Mouse (Mus musculus) midbrain, embryonic 10.5 days (tissue): Measurements from ENCODE around the gene Xdh. TPM values are rescaled to one million over a fixed set of nuclear protein-coding genes. Genes with fewer than 3 reads are reported as not detected.

ENCODE experiments used
- DNase-seq: peaks from one replicate; pipeline ENCODE4 v3.0.0-alpha.2; 2017; ENCODE audit warnings: low spot score
- H3K27ac ChIP-seq: fragments of 300-500 bp; sonication (generic); replicated peaks from 2 replicates; pipeline ENCODE4 v1.5.1; 2016; ENCODE audit warnings: mild to moderate bottlenecking
- H3K27me3 ChIP-seq: fragments of 300-500 bp; sonication (generic); 2 replicates; pipeline ENCODE4 v1.6.1; 2016; ENCODE audit warnings: low read depth, mild to moderate bottlenecking; ENCODE audit not compliant: poor library complexity, severe bottlenecking
- H3K36me3 ChIP-seq: fragments of 300-500 bp; sonication (generic); 2 replicates; pipeline ENCODE4 v1.6.1; 2016; ENCODE audit warnings: mild to moderate bottlenecking, moderate library complexity
- H3K4me1 ChIP-seq: fragments of 300-500 bp; sonication (generic); 2 replicates; pipeline ENCODE4 v1.6.1; 2016
- H3K4me3 ChIP-seq: fragments of 300-500 bp; sonication (generic); 2 replicates; pipeline ENCODE4 v1.5.1; 2016; ENCODE audit warnings: mild to moderate bottlenecking, moderate library complexity
- H3K9me3 ChIP-seq: fragments of 300-500 bp; sonication (generic); replicated peaks from 2 replicates; pipeline ENCODE4 v1.6.1; 2016; ENCODE audit warnings: mild to moderate bottlenecking
- WGBS: fragments of 180-500 bp; shearing (Covaris S2); methylation state at CpG from one replicate; pipeline ENCODE4 v1.1.7; 2016; 5-methylcytosine and 5-hydroxymethylcytosine counted together
- polyA plus RNA-seq: library from polyadenylated mRNA; unstranded; fragments of >200 nt; fragmentation: Nextera tagmentation; extraction: Ambion mirVana; gene quantifications from 2 replicates; pipeline ENCODE4 v1.2.1, GENCODE M21; 2016

Gene Xdh
- polyA plus RNA-seq, 1 experiment from 2014 or later, result 0.19 TPM

DNA sequence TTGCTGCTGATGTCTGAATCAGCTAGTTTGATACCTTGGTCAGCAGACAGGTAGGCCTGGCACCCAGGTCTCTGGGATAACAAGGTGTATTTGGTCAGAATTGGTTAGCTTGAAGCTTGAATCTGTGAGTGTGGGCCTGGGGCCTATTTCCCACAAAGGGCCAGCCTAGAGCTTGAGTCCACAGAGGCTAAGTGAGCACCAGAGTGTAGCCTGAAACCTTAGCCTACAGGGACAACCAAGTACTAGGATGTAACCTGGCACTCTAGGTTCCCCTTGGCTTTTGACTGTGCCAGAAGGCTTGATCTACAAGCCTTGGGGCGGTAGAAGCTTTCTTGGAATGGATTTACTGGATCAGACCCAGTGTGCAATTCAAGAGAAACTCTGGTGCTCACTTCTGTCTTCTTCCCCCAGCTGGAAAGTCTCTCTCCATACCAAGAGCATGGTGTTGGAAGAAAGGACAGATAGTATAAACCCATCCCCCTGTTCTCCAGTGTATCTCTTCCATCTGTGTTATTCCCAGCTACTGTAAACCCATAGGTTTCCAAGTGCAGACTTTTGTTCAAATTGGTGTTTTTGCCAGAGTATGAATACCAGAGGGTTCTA, 11.9 kb upstream of the Xdh start:
- no peaks in the 10 kb centered on the region for H3K27me3 ChIP-seq
- no peaks in the 10 kb centered on the region for H3K36me3 ChIP-seq
- 60% methylated on average over 1 of the region's 1 CpGs for WGBS
- no peak overlapping the region for H3K4me3 ChIP-seq
- no peak for DNase-seq
- H3K9me3 ChIP-seq, result no peaks in the 10 kb centered on the region
- no peaks in the 10 kb centered on the region for H3K4me1 ChIP-seq
- no peak overlapping the region for H3K27ac ChIP-seq

DNA sequence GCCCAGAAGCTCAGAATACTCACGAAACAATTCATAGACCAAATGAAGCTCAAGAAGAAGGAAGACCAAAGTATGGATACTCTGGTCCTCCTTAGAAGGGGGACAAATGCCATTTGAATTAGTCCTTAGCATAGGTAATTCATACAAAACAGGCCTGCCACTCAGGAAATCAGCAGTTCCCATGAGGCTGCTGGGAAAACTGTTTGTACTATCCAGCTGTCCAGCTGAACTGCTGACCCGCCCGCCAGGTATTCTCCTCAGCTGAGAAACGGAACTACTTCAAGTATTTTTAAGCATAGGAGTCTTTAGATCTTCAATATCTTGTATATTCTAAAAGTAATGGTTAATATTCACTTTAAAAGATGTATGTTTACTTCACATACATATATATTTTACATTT, 10.7 kb upstream of the Xdh start:
- H3K36me3 ChIP-seq, result no peaks in the 10 kb centered on the region
- WGBS, result 92% methylated on average over 4 of the region's 4 CpGs

DNA sequence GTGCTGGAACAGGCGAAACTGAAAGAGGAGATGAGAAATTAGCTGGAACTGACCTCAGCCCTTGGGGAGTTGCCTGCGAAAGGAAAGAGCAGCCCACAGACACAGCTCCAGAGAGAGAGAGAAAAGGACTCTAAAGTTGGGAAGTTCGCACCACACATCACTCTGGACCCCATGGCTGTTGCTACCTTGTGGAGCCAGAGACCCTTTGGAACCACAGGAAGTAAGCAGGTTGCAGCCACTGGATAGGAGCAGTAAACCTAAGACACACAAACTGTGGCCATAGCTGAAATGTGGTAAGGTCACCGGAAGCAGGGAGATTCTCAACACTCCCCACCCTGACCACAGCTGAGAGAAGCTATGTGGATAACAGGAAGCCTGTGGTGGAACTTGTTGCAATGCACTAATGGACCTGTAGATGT, 2.1 kb upstream of the Xdh start:
- no peaks in the 10 kb centered on the region for H3K4me1 ChIP-seq
- WGBS, result 92% methylated on average over 4 of the region's 4 CpGs
- H3K9me3 ChIP-seq, result no peaks in the 10 kb centered on the region
- H3K27ac ChIP-seq, result no peak overlapping the region
- no peaks in the 10 kb centered on the region for H3K36me3 ChIP-seq
- H3K27me3 ChIP-seq, result no peaks in the 10 kb centered on the region
- no peak for DNase-seq
- no peak overlapping the region for H3K4me3 ChIP-seq

More for the DNA sequence above, 10.7 kb upstream of the Xdh start:
- H3K27me3 ChIP-seq, result no peaks in the 10 kb centered on the region
- H3K9me3 ChIP-seq, result no peaks in the 10 kb centered on the region
- H3K27ac ChIP-seq, result no peak overlapping the region
- no peak overlapping the region for H3K4me3 ChIP-seq
- DNase-seq, result no peak
- H3K4me1 ChIP-seq, result no peaks in the 10 kb centered on the region

DNA sequence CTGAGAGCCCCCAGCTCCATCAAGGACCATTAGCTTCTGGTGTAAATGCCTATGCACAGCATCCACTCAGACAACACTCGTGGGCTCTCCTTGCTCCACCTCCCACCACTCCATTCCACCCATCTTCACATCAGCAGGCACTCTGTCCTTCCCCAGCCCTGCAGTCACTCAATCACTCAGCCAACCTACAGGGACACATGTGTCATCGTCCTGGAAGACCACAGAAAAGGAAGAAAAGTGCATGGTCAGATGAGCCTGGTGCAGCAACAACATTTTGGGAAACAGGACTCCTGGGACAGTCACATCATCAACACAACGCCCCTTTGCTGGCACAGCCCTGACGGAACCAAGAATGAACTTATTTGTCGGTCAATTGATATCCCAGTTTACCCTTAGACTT, 974 bp upstream of the Xdh start:
- WGBS, result 85% methylated on average over 5 of the region's 5 CpGs
- no peak overlapping the region for H3K4me3 ChIP-seq
- H3K27me3 ChIP-seq, result no peaks in the 10 kb centered on the region
- no peaks in the 10 kb centered on the region for H3K4me1 ChIP-seq
- no peaks in the 10 kb centered on the region for H3K36me3 ChIP-seq
- no peaks in the 10 kb centered on the region for H3K9me3 ChIP-seq
- H3K27ac ChIP-seq, result no peak overlapping the region
- DNase-seq, result no peak

DNA sequence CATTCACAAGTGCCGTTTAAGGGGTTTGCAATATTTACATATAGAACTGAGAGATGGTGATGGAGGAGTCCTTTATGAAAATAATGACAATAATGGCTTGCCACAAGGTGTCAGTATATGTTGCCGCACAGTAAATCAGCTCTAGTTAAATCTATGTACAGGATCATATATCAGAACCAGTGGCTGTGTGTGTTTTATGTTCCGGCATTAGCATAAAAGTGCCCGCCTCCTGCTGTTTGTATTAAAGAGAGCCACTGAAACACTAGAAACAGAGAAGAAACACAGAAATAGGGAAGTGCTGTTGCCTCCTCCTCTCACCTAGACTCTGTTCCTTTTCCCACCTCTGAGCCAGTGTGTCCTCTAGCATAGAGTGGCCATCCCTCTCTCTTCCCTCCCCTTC, 498 bp downstream of the Xdh start:
- H3K27me3 ChIP-seq, result no peaks in the 10 kb centered on the region
- no peak overlapping the region for H3K27ac ChIP-seq
- no peaks in the 10 kb centered on the region for H3K36me3 ChIP-seq
- no peak for DNase-seq
- H3K9me3 ChIP-seq, result no peaks in the 10 kb centered on the region
- no peak overlapping the region for H3K4me3 ChIP-seq
- no peaks in the 10 kb centered on the region for H3K4me1 ChIP-seq
- 88% methylated on average over 4 of the region's 4 CpGs for WGBS

DNA sequence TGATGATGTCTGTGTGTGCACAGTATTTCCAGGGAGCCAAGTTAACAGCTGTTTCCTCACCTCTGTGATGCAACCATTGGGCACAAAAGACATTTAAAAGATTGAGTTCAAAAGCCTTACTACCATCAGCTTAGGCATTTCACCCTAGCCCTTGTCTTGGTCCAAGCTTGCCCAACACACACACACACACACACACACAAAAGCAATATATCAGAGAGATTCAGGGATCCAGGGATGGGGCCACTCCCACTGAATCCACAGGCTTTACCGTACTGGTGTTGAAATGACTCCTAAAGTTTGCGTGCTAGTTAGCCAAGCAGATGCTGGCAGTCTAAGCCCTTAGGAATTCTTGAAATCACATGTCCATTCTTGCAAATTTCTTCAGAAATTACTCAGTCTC, 1.2 kb downstream of the Xdh start:
- Histone ChIP-seq H3K4me3 (no peak overlapping the region), H3K27me3 (no peaks in the 10 kb centered on the region), H3K27ac (no peak overlapping the region), H3K4me1 (no peaks in the 10 kb centered on the region), H3K9me3 (no peaks in the 10 kb centered on the region), H3K36me3 (no peaks in the 10 kb centered on the region)
- no peak for DNase-seq
- WGBS, result 87% methylated on average over 2 of the region's 2 CpGs

DNA sequence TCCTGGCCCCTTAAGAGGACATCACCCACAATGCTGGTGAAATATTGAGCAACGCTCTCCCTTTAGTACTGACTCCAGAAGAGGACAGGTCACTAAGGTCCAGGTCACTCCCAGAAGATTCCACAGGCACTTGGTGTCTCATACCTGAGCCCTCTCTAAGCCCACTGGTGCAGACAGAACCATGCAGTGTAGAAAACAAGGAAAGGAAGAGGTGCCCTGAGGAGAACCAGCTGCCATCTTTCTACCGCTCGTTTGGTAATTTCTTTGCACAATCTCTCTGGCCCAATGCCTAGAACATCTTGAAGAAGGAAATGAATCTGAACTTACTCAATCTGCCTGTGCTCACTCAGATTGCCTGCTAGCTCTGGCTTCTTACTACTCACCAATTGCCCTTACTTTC, 2.0 kb downstream of the Xdh start:
- Histone ChIP-seq H3K27ac (no peak overlapping the region), H3K4me1 (no peaks in the 10 kb centered on the region), H3K27me3 (no peaks in the 10 kb centered on the region), H3K36me3 (no peaks in the 10 kb centered on the region), H3K9me3 (no peaks in the 10 kb centered on the region), H3K4me3 (no peak overlapping the region)
- no peak for DNase-seq
- 89% methylated on average over 3 of the region's 3 CpGs for WGBS

DNA sequence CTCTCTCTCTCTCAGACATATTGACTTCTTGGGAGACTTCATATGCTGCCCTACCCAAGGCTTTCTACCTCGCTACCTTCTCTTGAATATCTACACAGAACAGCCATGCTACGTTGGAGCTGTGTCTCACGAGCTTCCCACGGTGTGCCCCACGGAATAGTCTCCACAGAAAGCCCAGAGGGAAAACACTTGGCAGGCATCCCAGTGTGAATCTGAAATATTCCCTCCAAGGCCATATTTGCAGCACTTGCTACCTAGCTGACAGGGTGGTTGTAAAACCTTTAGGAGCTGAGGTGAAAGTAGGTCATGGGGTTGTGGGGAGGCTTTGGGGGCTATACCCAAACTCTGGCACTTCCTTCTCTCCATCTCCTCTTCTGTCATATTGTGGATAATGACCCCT, 3.1 kb downstream of the Xdh start:
- Histone ChIP-seq H3K4me1 (no peaks in the 10 kb centered on the region), H3K9me3 (no peaks in the 10 kb centered on the region), H3K27me3 (no peaks in the 10 kb centered on the region), H3K4me3 (no peak overlapping the region), H3K27ac (no peak overlapping the region), H3K36me3 (no peaks in the 10 kb centered on the region)
- WGBS, result 90% methylated on average over 5 of the region's 5 CpGs
- DNase-seq, result no peak

DNA sequence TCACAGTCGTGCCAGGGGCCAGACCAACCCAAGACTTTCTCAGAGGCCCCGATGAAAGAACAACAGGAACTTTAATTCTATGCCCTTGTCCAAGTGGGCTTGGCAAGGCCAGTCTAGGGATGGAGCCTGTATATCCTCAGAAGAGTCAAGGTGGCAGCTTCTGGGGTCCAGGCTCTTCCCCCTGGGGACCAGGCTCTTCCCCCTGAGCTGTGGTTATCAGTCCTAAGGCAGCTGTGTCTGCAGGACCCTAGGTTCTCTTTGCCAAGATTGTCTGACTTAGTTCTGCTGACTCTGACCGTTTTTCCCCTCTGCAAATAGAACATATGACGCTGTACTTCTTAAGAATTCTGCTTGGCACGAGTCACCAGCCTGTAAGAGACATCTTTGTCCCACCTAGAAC, 5.3 kb downstream of the Xdh start:
- no peaks in the 10 kb centered on the region for H3K4me1 ChIP-seq
- no peaks in the 10 kb centered on the region for H3K36me3 ChIP-seq
- H3K27ac ChIP-seq, result no peak overlapping the region
- H3K27me3 ChIP-seq, result no peaks in the 10 kb centered on the region
- WGBS, result 82% methylated on average over 5 of the region's 5 CpGs
- no peaks in the 10 kb centered on the region for H3K9me3 ChIP-seq
- DNase-seq, result no peak
- no peak overlapping the region for H3K4me3 ChIP-seq

DNA sequence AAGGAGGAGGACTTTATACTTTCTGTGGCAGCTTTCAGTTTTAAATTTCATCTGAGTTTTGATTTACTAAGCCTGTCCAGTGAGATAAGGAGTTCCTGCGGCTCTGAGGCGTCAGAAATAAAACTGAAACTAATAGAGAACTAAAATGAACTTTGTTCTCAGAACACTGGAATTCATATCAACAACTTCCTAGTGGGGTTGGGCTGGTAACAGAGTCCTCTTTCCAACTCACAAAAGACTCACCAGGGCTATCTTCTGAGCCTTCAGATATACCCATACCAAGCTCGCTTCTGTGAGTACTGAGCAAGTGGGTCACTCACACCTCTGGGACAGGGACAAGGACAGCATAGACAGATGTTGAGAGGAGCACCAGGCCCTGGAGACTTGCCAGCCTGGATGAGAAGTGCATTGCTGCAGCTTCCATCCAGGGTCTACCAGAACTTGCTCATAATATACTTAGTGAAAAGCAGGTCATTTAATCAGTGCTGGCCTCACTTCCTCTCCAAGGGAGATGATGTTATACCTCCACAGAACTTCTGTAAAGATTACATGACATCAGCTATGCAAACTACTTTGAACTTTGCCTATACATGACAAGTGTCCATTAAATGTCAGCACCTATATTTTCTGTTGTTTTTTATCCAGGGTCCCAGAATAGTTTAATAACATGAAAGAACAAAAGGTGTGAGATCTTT, 7.6 kb downstream of the Xdh start:
- WGBS, result 89% methylated on average over 3 of the region's 3 CpGs
- Histone ChIP-seq H3K27me3 (no peaks in the 10 kb centered on the region), H3K27ac (no peak overlapping the region), H3K9me3 (no peaks in the 10 kb centered on the region), H3K4me1 (no peaks in the 10 kb centered on the region), H3K36me3 (no peaks in the 10 kb centered on the region), H3K4me3 (no peak overlapping the region)
- no peak for DNase-seq

DNA sequence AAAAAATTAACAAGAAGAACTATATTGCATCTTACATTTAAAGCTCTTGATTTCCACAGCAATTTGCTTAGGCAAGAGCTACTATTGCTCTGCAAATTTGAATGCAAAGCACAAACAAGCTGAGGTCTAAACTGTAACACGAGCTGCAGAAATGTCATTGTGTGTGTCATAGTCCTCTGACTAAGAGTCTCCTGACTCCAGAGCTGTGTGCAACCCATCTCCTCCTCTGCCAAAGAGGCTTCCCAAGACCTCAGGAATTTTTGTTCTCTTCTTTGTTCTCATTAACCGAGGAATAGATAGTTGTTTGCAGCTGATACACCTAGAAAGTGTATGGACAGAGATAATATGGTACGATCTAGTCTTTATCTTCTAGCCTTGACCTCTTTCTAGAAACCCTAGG, 8.2 kb downstream of the Xdh start:
- Histone ChIP-seq H3K4me3 (no peak overlapping the region), H3K9me3 (no peaks in the 10 kb centered on the region), H3K36me3 (no peaks in the 10 kb centered on the region), H3K27ac (no peak overlapping the region), H3K4me1 (no peaks in the 10 kb centered on the region), H3K27me3 (no peaks in the 10 kb centered on the region)
- no peak for DNase-seq
- WGBS, result 83% methylated on average over 3 of the region's 3 CpGs

DNA sequence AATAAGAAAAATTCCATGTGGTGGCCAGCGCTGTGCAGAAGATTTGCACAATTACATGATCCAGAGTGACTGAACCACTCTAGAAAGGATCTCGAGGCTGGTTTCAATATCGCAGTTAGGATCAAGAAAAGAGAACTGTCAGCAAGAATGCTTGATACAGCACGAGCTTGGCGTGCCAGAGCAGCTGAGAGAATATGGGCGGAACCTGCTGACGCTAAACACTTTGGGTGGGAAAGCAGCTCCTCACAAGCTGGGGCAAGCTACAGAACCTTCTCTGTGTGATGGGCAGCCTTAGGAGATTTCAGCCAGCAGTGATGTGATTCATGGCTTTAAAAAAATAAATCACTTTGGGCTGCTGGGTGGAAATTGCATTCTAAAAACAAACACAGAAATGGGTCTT, 12.9 kb downstream of the Xdh start:
- no peak overlapping the region for H3K27ac ChIP-seq
- no peaks in the 10 kb centered on the region for H3K9me3 ChIP-seq
- DNase-seq, result no peak
- no peaks in the 10 kb centered on the region for H3K36me3 ChIP-seq
- H3K27me3 ChIP-seq, result no peaks in the 10 kb centered on the region
- 90% methylated on average over 7 of the region's 7 CpGs for WGBS
- no peaks in the 10 kb centered on the region for H3K4me1 ChIP-seq
- no peak overlapping the region for H3K4me3 ChIP-seq

DNA sequence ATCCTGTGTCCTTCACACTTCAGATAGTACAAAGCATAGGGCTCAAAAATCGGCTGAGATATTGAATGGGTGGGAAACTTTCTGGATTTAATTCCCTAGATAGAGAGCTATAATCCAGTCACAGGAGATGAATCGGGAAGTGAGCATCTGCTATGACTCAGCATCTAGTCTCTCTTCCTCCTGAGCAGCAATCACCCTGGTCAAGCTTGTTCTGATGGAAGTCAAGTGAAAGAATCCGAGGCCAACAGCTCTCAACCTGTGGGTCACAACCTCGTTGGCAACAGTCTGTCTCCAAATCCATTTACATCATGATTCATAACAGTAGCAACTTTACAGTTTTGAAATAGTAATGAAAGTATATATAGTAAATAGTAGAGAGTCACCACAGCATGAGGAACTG, 14.8 kb downstream of the Xdh start:
- no peak for DNase-seq
- Histone ChIP-seq H3K36me3 (no peaks in the 10 kb centered on the region), H3K9me3 (no peaks in the 10 kb centered on the region), H3K27me3 (no peaks in the 10 kb centered on the region), H3K4me3 (no peak overlapping the region), H3K27ac (no peak overlapping the region), H3K4me1 (no peaks in the 10 kb centered on the region)
- WGBS, result 89% methylated on average over 4 of the region's 4 CpGs

DNA sequence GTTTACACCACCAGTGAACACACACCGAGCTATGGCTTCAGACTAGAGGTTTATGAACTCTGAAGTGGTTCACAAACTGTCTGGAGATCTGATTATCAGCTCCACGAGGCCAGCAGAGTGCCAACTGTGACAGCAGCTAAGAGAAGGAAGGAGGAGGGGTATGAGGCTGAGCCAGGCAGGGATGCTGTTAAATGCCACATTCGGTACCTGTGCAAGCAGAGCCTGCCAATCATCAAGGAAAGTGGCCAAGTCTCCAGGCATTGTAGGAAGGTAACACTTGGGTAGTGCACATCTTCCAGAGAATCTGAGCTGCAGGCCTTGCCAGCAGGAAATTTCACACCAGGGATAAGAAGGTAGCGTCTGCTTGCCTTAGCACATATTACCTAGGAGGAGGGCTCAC, 15.7 kb downstream of the Xdh start:
- no peaks in the 10 kb centered on the region for H3K4me1 ChIP-seq
- H3K27me3 ChIP-seq, result no peaks in the 10 kb centered on the region
- no peak for DNase-seq
- 86% methylated on average over 4 of the region's 4 CpGs for WGBS
- no peaks in the 10 kb centered on the region for H3K9me3 ChIP-seq
- H3K36me3 ChIP-seq, result no peaks in the 10 kb centered on the region
- no peak overlapping the region for H3K4me3 ChIP-seq
- H3K27ac ChIP-seq, result no peak overlapping the region
